Mouse (Mus musculus) CH12.LX (cell line): ENCODE measurements around the gene Sema3g. TPM values are rescaled to one million over a fixed set of nuclear protein-coding genes. Genes with fewer than 3 reads are reported as not detected.

Experiments
- DNase-seq: peaks from one replicate; pipeline ENCODE4 v3.0.0-alpha.2; 2013; ENCODE audit errors: extremely low read depth
- H3K27ac ChIP-seq: 2 replicates; pipeline ENCODE4 v1.5.1; 2012; ENCODE audit warnings: low read depth, mild to moderate bottlenecking, control low read depth, moderate library complexity; ENCODE audit not compliant: insufficient read depth
- H3K27me3 ChIP-seq: replicated peaks from 2 replicates; pipeline ENCODE3; 2012; ENCODE audit warnings: inconsistent platforms
- H3K36me3 ChIP-seq, 2 experiments: replicated peaks in 1 of 2; 2 replicates each; pipeline versions ENCODE3 to v1.6.1; 2012; ENCODE audit warnings: inconsistent platforms in 1 of 2, low read length in 1 of 2, mild to moderate bottlenecking in 1 of 2, mixed read lengths in 1 of 2, moderate library complexity in 1 of 2; ENCODE audit not compliant: control insufficient read depth in 1 of 2, insufficient read depth in 1 of 2
- H3K4me1 ChIP-seq, 2 experiments: 2 replicates each; pipeline ENCODE4 v1.6.1; 2012; ENCODE audit warnings: inconsistent platforms in 1 of 2, moderate library complexity in 1 of 2; ENCODE audit not compliant: insufficient read depth in 2 of 2, control insufficient read depth in 1 of 2
- H3K4me2 ChIP-seq: 2 replicates; pipeline ENCODE4 v1.6.1; 2012; ENCODE audit warnings: low read depth, mild to moderate bottlenecking, control low read depth; ENCODE audit not compliant: poor library complexity, insufficient read depth, severe bottlenecking
- H3K4me3 ChIP-seq, 3 experiments: fragments of 150-350 bp in 1 of 3; sonication (generic) in 1 of 3; replicated peaks in 1 of 3; 2 replicates each; pipeline versions ENCODE3 to v1.5.1; 2011 to 2012; ENCODE audit warnings: low read depth in 2 of 3, low read length in 2 of 3, mild to moderate bottlenecking in 2 of 3, moderate library complexity in 2 of 3, control low read depth in 1 of 3, improper control_type of control experiment in 1 of 3, inconsistent platforms in 1 of 3, mixed read lengths in 1 of 3; ENCODE audit not compliant: poor library complexity in 1 of 3
- H3K79me2 ChIP-seq: replicated peaks from 2 replicates; pipeline ENCODE4 v1.6.1; 2012; ENCODE audit warnings: mild to moderate bottlenecking, moderate library complexity; ENCODE audit not compliant: control insufficient read depth, poor library complexity, insufficient read depth, severe bottlenecking; ENCODE audit errors: extremely low read depth
- H3K9ac ChIP-seq: 2 replicates; pipeline ENCODE4 v1.6.1; 2012; ENCODE audit warnings: low read depth, mild to moderate bottlenecking, control low read depth, moderate library complexity; ENCODE audit not compliant: insufficient read depth
- H3K9me3 ChIP-seq: replicated peaks from 2 replicates; pipeline ENCODE3; 2012; ENCODE audit warnings: low read length, inconsistent platforms, mixed read lengths
- CHD1 ChIP-seq: IDR thresholded peaks from 2 replicates; pipeline ENCODE4 v1.6.1; 2012; ENCODE audit warnings: low read depth, low read length, improper control_type of control experiment, inconsistent platforms
- E2F4 ChIP-seq: IDR thresholded peaks from 2 replicates; pipeline ENCODE4 v1.6.1; 2011; ENCODE audit warnings: low read depth, low read length, improper control_type of control experiment; ENCODE audit not compliant: insufficient replicate concordance
- EP300 ChIP-seq: IDR thresholded peaks from 2 replicates; pipeline ENCODE4 v1.6.1; 2011; ENCODE audit warnings: low read length, improper control_type of control experiment
- ETS1 ChIP-seq: conservative IDR thresholded peaks from 2 replicates; pipeline ENCODE4 v1.6.1; 2012; ENCODE audit warnings: low read depth, mild to moderate bottlenecking, inconsistent platforms, low read length, improper control_type of control experiment, moderate library complexity
- GABPA ChIP-seq: IDR thresholded peaks from 2 replicates; pipeline ENCODE4 v1.6.1; 2012; ENCODE audit warnings: low read depth, low read length, improper control_type of control experiment, inconsistent platforms; ENCODE audit not compliant: insufficient replicate concordance
- HCFC1 ChIP-seq: IDR thresholded peaks from 2 replicates; pipeline ENCODE4 v1.6.1; 2012; ENCODE audit warnings: low read depth, mild to moderate bottlenecking, inconsistent platforms, low read length, improper control_type of control experiment
- IRF4 ChIP-seq: IDR thresholded peaks from 2 replicates; pipeline ENCODE4 v1.6.1; 2014; ENCODE audit warnings: low read depth, mild to moderate bottlenecking, inconsistent platforms, low read length, improper control_type of control experiment
- JUN ChIP-seq: IDR thresholded peaks from 2 replicates; pipeline ENCODE4 v1.6.1; 2011; ENCODE audit warnings: low read depth, mild to moderate bottlenecking, low read length, improper control_type of control experiment, moderate library complexity; ENCODE audit not compliant: insufficient read depth
- KAT2A ChIP-seq: IDR thresholded peaks from 2 replicates; pipeline ENCODE4 v1.6.1; 2012; ENCODE audit warnings: low read length, improper control_type of control experiment, inconsistent platforms; ENCODE audit not compliant: insufficient replicate concordance
- MAFK ChIP-seq: IDR thresholded peaks from 2 replicates; pipeline ENCODE4 v1.6.1; 2011; ENCODE audit warnings: low read length, improper control_type of control experiment; ENCODE audit not compliant: insufficient replicate concordance
- MXI1 ChIP-seq: IDR thresholded peaks from 2 replicates; pipeline ENCODE4 v1.6.1; 2011; ENCODE audit warnings: mild to moderate bottlenecking, low read depth, low read length, improper control_type of control experiment
- MYC ChIP-seq: IDR thresholded peaks from 2 replicates; pipeline ENCODE4 v1.6.1; 2011; ENCODE audit warnings: low read depth, mild to moderate bottlenecking, improper control_type of control experiment, low read length
- NRF1 ChIP-seq: IDR thresholded peaks from 2 replicates; pipeline ENCODE4 v1.6.1; 2014; ENCODE audit warnings: low read depth, mild to moderate bottlenecking, inconsistent platforms, low read length, improper control_type of control experiment, moderate library complexity
- POLR2AphosphoS2 ChIP-seq: IDR thresholded peaks from 2 replicates; pipeline ENCODE4 v1.6.1; 2011; ENCODE audit warnings: low read depth, low read length, improper control_type of control experiment
- RCOR1 ChIP-seq: conservative IDR thresholded peaks from 2 replicates; pipeline ENCODE4 v1.6.1; 2012; ENCODE audit warnings: low read depth, mild to moderate bottlenecking, inconsistent platforms, low read length, improper control_type of control experiment
- SIN3A ChIP-seq: IDR thresholded peaks from 2 replicates; pipeline ENCODE4 v1.6.1; 2012; ENCODE audit warnings: low read length, improper control_type of control experiment, inconsistent platforms
- USF1 ChIP-seq: IDR thresholded peaks from 2 replicates; pipeline ENCODE4 v1.6.1; 2014; ENCODE audit warnings: low read depth, mild to moderate bottlenecking, inconsistent platforms, low read length, improper control_type of control experiment
- USF2 ChIP-seq: conservative IDR thresholded peaks from 2 replicates; pipeline ENCODE4 v1.6.1; 2011; ENCODE audit warnings: low read depth, low read length, improper control_type of control experiment
- ZC3H11A ChIP-seq: IDR thresholded peaks from 2 replicates; pipeline ENCODE4 v1.6.1; 2012; ENCODE audit warnings: low read depth, mild to moderate bottlenecking, inconsistent platforms, low read length, improper control_type of control experiment
- ZKSCAN1 ChIP-seq: IDR thresholded peaks from 2 replicates; pipeline ENCODE4 v1.6.1; 2012; ENCODE audit warnings: low read depth, inconsistent platforms, low read length, improper control_type of control experiment, borderline replicate concordance
- ZMIZ1 ChIP-seq: IDR thresholded peaks from 2 replicates; pipeline ENCODE4 v1.6.1; 2012; ENCODE audit warnings: low read depth, mild to moderate bottlenecking, inconsistent platforms, low read length, improper control_type of control experiment
- ZNF384 ChIP-seq: IDR thresholded peaks from 2 replicates; pipeline ENCODE4 v1.6.1; 2012; ENCODE audit warnings: low read depth, low read length, improper control_type of control experiment, inconsistent platforms
- dilution Hi-C: fragments of 300-500 bp; cut with MboI; formaldehyde crosslinking; loops from 2 replicates; pipeline ENCODE4 v1.14.3; 2020; ENCODE audit warnings: low sequenced_read_pairs; ENCODE audit not compliant: extremely low pct_unique_long_range_greater_than_20kb, extremely low pct_ligation_motif_present
- in situ Hi-C: fragments of 300-500 bp; cut with MboI; formaldehyde crosslinking; loops from 3 replicates; pipeline ENCODE4 v1.14.3; 2019; ENCODE audit warnings: low sequenced_read_pairs, low pct_ligation_motif_present, low pct_unique_long_range_greater_than_20kb, mixed read lengths
- polyA plus RNA-seq: library from polyadenylated mRNA; unstranded; fragments of >175 nt; gene quantifications from 2 replicates; pipeline ENCODE4 v1.2.1, GENCODE M21; 2012; ENCODE audit warnings: low read depth; ENCODE audit not compliant: insufficient read length
- total RNA-seq, 2 experiments: library from RNA; depleted of rRNA; stranded (reverse); fragments of 300-350 nt in 1 of 2; fragments of >200 nt in 1 of 2; gene quantifications; 2 replicates each; pipeline ENCODE4 v1.2.3; 2012 to 2014

Gene Sema3g
- total and polyA plus RNA-seq, 3 experiments, result 0.36 to 1.1 (median 0.94) TPM

GRCm38 (mm10) chr14:31184195-31184594, 33.5 kb upstream of the Sema3g start:
- dilution Hi-C loops, result no loop called here

DNA sequence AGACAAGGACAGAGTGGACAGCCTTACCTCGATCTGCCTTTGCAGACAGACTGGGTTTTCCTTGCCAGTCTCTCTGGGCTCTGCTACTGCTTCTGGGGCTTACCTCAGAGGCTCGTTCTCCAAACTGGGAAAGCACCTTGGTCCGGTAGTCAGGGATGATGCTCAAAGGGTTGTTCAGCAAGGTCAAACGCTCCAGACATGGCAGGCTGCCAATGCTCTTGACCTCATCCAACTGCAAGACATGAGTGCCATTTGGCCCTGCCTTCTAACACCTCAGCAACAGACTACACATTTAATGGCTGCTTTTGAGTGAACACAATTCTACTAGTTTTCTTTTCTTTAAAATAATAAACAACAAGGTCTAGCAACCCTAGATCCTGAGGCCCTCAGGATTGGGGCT, 31.0 kb upstream of the Sema3g start:
- in situ Hi-C loops (no loop called here), dilution Hi-C loops (no loop called here)
- TF ChIP-seq CHD1 (no peak), SIN3A (no peak), IRF4 (no peak), EP300 (no peak)
- Histone ChIP-seq H3K9ac (no peak overlapping the region), H3K27ac (no peak overlapping the region), H3K9me3 (no peaks in the 10 kb centered on the region), H3K79me2 (no peaks in the 10 kb centered on the region), H3K27me3 (no peaks in the 10 kb centered on the region), H3K4me1 (no peaks in the 10 kb centered on the region; a peak in 1 of 4 replicates), H3K4me3 (no peak overlapping the region), H3K4me2 (no peak overlapping the region), H3K36me3 (peaks cover 94 to 100% of the 10 kb centered on the region in 2 experiments)
- DNase-seq, result no peak

More at GRCm38 (mm10) chr14:31184195-31184594, 33.5 kb upstream of the Sema3g start:
- H3K27me3 ChIP-seq, result no peaks in the 10 kb centered on the region
- H3K27ac ChIP-seq, result no peak overlapping the region
- H3K9ac ChIP-seq, result no peak overlapping the region
- no peak overlapping the region for H3K4me2 ChIP-seq
- DNase-seq, result no peak
- in situ Hi-C loops, result no loop called here
- no peak for TF ChIP-seq RCOR1
- TF ChIP-seq KAT2A, result no peak
- no peak for TF ChIP-seq ZNF384
- TF ChIP-seq MAFK, result no peak
- TF ChIP-seq IRF4, result no peak
- TF ChIP-seq ZKSCAN1, result no peak
- TF ChIP-seq NRF1, result no peak
- TF ChIP-seq HCFC1, result no peak
- TF ChIP-seq ETS1, result no peak
- no peak for TF ChIP-seq ZC3H11A
- TF ChIP-seq POLR2AphosphoS2, result no peak
- no peak for TF ChIP-seq MXI1
- no peak for TF ChIP-seq JUN
- no peak for TF ChIP-seq USF1
- no peak for TF ChIP-seq USF2
- no peak for TF ChIP-seq SIN3A
- TF ChIP-seq MYC, result no peak
- TF ChIP-seq ZMIZ1, result no peak
- TF ChIP-seq GABPA, result no peak
- no peak for TF ChIP-seq E2F4
- no peaks in the 10 kb centered on the region for H3K9me3 ChIP-seq
- no peak overlapping the region for H3K4me3 ChIP-seq
- peaks cover 90 to 100% of the 10 kb centered on the region in 2 experiments for H3K36me3 ChIP-seq
- H3K79me2 ChIP-seq, result no peaks in the 10 kb centered on the region
- H3K4me1 ChIP-seq, result no peaks in the 10 kb centered on the region; a peak in 1 of 4 replicates
